In the genomic region with DNA sequence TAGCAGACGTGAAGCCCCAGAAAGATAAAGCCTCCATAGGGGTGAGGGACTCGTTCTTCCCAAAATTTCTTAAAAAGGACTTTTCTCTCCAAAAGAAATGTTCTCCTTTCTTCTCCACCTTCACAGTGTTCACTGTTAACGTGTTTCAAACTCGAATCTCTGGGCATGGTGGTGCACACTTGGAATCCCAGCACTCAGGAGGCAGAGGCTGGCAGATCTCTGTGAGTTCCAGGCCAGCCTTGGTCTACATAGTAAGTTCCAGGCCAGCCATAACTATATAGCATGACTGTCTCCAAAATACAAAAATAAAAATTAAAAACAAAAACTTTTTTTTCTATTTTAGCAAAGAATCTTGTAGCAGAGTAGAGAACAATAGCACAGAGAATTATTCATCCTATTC, we compare ENCODE assay signal across 9 mouse cellular contexts. TPM values are rescaled to one million over a fixed set of nuclear protein-coding genes. Genes with fewer than 3 reads are reported as not detected.
A peak's percentile ranks its signal among the peaks of the same experiment; 100 is the strongest.
DNase-seq lines count a peak whose midpoint lies in the region; ATAC-seq and TF ChIP-seq lines count a peak whose summit lies in the region.
"Had no signal": no experiment of that assay in that cellular context is flagged by ENCODE, and none has a peak within 500 bp of the region (broad histone marks: within the 10 kb centered on the region; RNA-seq: fewer than 3 reads in every experiment).

No protein-coding gene starts in this region.

- no peak overlapping the region for H3K27ac ChIP-seq in cerebellum, adult 2 months (ENCODE audit: insufficient read depth, low read length)
- H3K27ac ChIP-seq in neural tube, embryonic 11.5 days (ENCODE audit: low read depth, low read length), result no peak overlapping the region
- H3K27ac ChIP-seq in liver, embryonic 13.5 days, result peak overlapping the region; percentile 83

- H3K4me3 ChIP-seq in cerebellum, adult 2 months (replicated peaks; ENCODE audit: insufficient read depth, low read depth, low read length), result peak overlapping the region; percentile 96
- no peak overlapping the region for H3K4me3 ChIP-seq in neural tube, embryonic 11.5 days (ENCODE audit: low read depth, low read length)
- peak overlapping the region; percentile 92 for H3K4me3 ChIP-seq in liver, embryonic 13.5 days (replicated peaks)

- H3K36me3 ChIP-seq in neural tube, embryonic 11.5 days (ENCODE audit: control insufficient read depth, insufficient read depth, low read length), result no peaks in the 10 kb centered on the region
- H3K36me3 ChIP-seq in liver, embryonic 13.5 days, result no peaks in the 10 kb centered on the region

- H3K4me1 ChIP-seq in cerebellum, adult 2 months (ENCODE audit: control insufficient read depth, insufficient read depth, low read length), result peaks cover 14% of the 10 kb centered on the region
- peaks cover 18% of the 10 kb centered on the region for H3K4me1 ChIP-seq in neural tube, embryonic 11.5 days (ENCODE audit: control insufficient read depth, insufficient read depth, low read length)
- H3K4me1 ChIP-seq in liver, embryonic 13.5 days (replicated peaks), result peaks cover 72% of the 10 kb centered on the region

- no peak overlapping the region for H3K9ac ChIP-seq in neural tube, embryonic 11.5 days (ENCODE audit: low read length)
- peak overlapping the region; percentile 95 for H3K9ac ChIP-seq in liver, embryonic 13.5 days

- TF ChIP-seq POLR2A in cerebellum, adult 2 months (IDR thresholded peaks at IDR 0.05; ENCODE audit: borderline replicate concordance, insufficient read depth, low read length), result no peak

- peak overlapping the region; percentile 67 for H3K4me2 ChIP-seq in neural tube, embryonic 11.5 days (ENCODE audit: low read depth)
- peak overlapping the region; percentile 87 for H3K4me2 ChIP-seq in liver, embryonic 13.5 days

- 58% methylated on average over 4 of the region's 4 CpGs for WGBS in cerebellum, adult 2 months
- 82% methylated on average over 4 of the region's 4 CpGs for WGBS in neural tube, embryonic 11.5 days
- 41% methylated on average over 4 of the region's 4 CpGs for WGBS in liver, embryonic 13.5 days (ENCODE audit: insufficient replicate concordance)

- DNase-seq in cerebellum, adult 2 months, result no peak
- DNase-seq in cerebellum, adult 9-10 months, result no peak
- DNase-seq in neural tube, embryonic 11.5 days (ENCODE audit: low spot score), result no peak
- DNase-seq in neural tube, embryonic 10.5 days (ENCODE audit: extremely low spot score, low spot score), result no peak
- no peak for DNase-seq in liver, embryonic 13.5 days
- DNase-seq in thymus, postnatal 0 days (ENCODE audit: low spot score), result no peak
- no peak for DNase-seq in adrenal gland, postnatal 14 days
- DNase-seq in B cell, adult 2 months, result no peak
- DNase-seq: kidney, postnatal 14 days had no signal

- no peak for ATAC-seq in neural tube, embryonic 11.5 days (ENCODE audit: insufficient read depth, low FRiP score, low TSS enrichment)
- ATAC-seq in liver, embryonic 13.5 days (ENCODE audit: low read depth), result no peak

- TF ChIP-seq CTCF in cerebellum, adult 2 months (IDR thresholded peaks at IDR 0.05; ENCODE audit: borderline replicate concordance, insufficient read depth, low read depth, low read length), result no peak

- no peaks in the 10 kb centered on the region for H3K9me3 ChIP-seq in neural tube, embryonic 11.5 days (ENCODE audit: control insufficient read depth, low read length)
- H3K9me3 ChIP-seq in liver, embryonic 13.5 days (replicated peaks), result no peaks in the 10 kb centered on the region

- H3K27me3 ChIP-seq in cerebellum, adult 2 months (ENCODE audit: control insufficient read depth, insufficient read depth, low read length), result no peaks in the 10 kb centered on the region
- H3K27me3 ChIP-seq in neural tube, embryonic 11.5 days (ENCODE audit: control insufficient read depth, insufficient read depth, low read length), result no peaks in the 10 kb centered on the region
- no peaks in the 10 kb centered on the region for H3K27me3 ChIP-seq in liver, embryonic 13.5 days

RNA-seq across cellular contexts. Expression of a gene that starts 1.4 kb away (rescaled TPM):
- 150 and 152 TPM in 2 replicates for polyA plus RNA-seq in cerebellum, adult 2 months (2012; rRNA removed)
- polyA plus RNA-seq in neural tube, embryonic 11.5 days (2014; fragmentation: Nextera tagmentation; extraction: Ambion mirVana), result 105 and 114 TPM in 2 replicates
- 55.7 and 69.5 TPM in 2 replicates for polyA plus RNA-seq in liver, embryonic 13.5 days (2015; fragmentation: Nextera tagmentation; extraction: Ambion mirVana)
- polyA plus RNA-seq in thymus, postnatal 0 days (2015; fragmentation: Nextera tagmentation; extraction: Ambion mirVana), result 61.8 and 64.0 TPM in 2 replicates
- 179 and 191 TPM in 2 replicates for total RNA-seq in adrenal gland, postnatal 14 days (2021)

RNA-seq across cellular contexts. Expression of a gene that starts 12.1 kb away (rescaled TPM):
- 76.6 and 85.8 TPM in 2 replicates for polyA plus RNA-seq in cerebellum, adult 2 months (2012; rRNA removed)
- 34.7 and 36.7 TPM in 2 replicates for polyA plus RNA-seq in neural tube, embryonic 11.5 days (2014; fragmentation: Nextera tagmentation; extraction: Ambion mirVana)
- 16.3 and 21.2 TPM in 2 replicates for polyA plus RNA-seq in liver, embryonic 13.5 days (2015; fragmentation: Nextera tagmentation; extraction: Ambion mirVana)
- polyA plus RNA-seq in thymus, postnatal 0 days (2015; fragmentation: Nextera tagmentation; extraction: Ambion mirVana), result 29.4 and 30.6 TPM in 2 replicates
- total RNA-seq in adrenal gland, postnatal 14 days (2021), result 86.9 and 89.5 TPM in 2 replicates

RNA-seq across cellular contexts. Expression of a gene that starts 59.4 kb away (rescaled TPM):
- 24.1 and 26.4 TPM in 2 replicates for polyA plus RNA-seq in cerebellum, adult 2 months (2012; rRNA removed)
- polyA plus RNA-seq in neural tube, embryonic 11.5 days (2014; fragmentation: Nextera tagmentation; extraction: Ambion mirVana), result 72.4 and 78.9 TPM in 2 replicates
- 29.9 and 34.9 TPM in 2 replicates for polyA plus RNA-seq in liver, embryonic 13.5 days (2015; fragmentation: Nextera tagmentation; extraction: Ambion mirVana)
- polyA plus RNA-seq in thymus, postnatal 0 days (2015; fragmentation: Nextera tagmentation; extraction: Ambion mirVana), result 50.9 and 54.2 TPM in 2 replicates
- total RNA-seq in adrenal gland, postnatal 14 days (2021), result 27.2 and 30.1 TPM in 2 replicates
